Mouse (Mus musculus) spleen, postnatal 14 days (tissue): ENCODE results near the gene Cacna1b.

ENCODE experiments used
- DNase-seq, 2 experiments: peaks; one replicate each; pipeline ENCODE4 v3.0.0; 2021 to 2022; ENCODE audit warnings: low spot score in 2 of 2

The Cacna1b gene

GRCm38 (mm10) chr2:24553962-24554361 lies 209.0 kb downstream of the Cacna1b start:
- DNase-seq: no peak
